Mouse (Mus musculus) forebrain, embryonic 12.5 days (tissue): ENCODE measurements around the gene Rbm20. TPM values are rescaled to one million over a fixed set of nuclear protein-coding genes. Genes with fewer than 3 reads are reported as not detected.
"Not testable (repeated sequence)": the region's sequence is repeated elsewhere in the genome, so short reads cannot be mapped to it uniquely, and the experiment has no call there.

Source experiments
- ATAC-seq: fragments of 200-750 bp; cut with Nextera tagmentation; 2 replicates; pipeline ENCODE4 v1.8.0; 2017; ENCODE audit warnings: moderate TSS enrichment; ENCODE audit not compliant: low FRiP score
- H3K27ac ChIP-seq: fragments of 300-500 bp; sonication (generic); 2 replicates; pipeline ENCODE4 v1.5.1; 2016; ENCODE audit warnings: mild to moderate bottlenecking
- H3K27me3 ChIP-seq: fragments of 300-500 bp; sonication (generic); 2 replicates; pipeline ENCODE4 v1.6.1; 2016; ENCODE audit warnings: mild to moderate bottlenecking
- H3K36me3 ChIP-seq: fragments of 300-500 bp; sonication (generic); replicated peaks from 2 replicates; pipeline ENCODE4 v1.6.1; 2016; ENCODE audit warnings: mild to moderate bottlenecking
- H3K4me1 ChIP-seq: fragments of 300-500 bp; sonication (generic); 2 replicates; pipeline ENCODE4 v1.6.1; 2016
- H3K4me2 ChIP-seq: fragments of 300-500 bp; sonication (generic); 2 replicates; pipeline ENCODE4 v1.6.1; 2016; ENCODE audit warnings: mild to moderate bottlenecking, moderate library complexity
- H3K4me3 ChIP-seq: fragments of 300-500 bp; sonication (generic); replicated peaks from 2 replicates; pipeline ENCODE4 v1.5.1; 2016; ENCODE audit warnings: mild to moderate bottlenecking
- H3K9ac ChIP-seq: fragments of 300-500 bp; sonication (generic); 2 replicates; pipeline ENCODE4 v1.6.1; 2016; ENCODE audit warnings: mild to moderate bottlenecking
- H3K9me3 ChIP-seq: fragments of 300-500 bp; sonication (generic); 2 replicates; pipeline ENCODE4 v1.6.1; 2016
- WGBS: fragments of 180-500 bp; shearing (Covaris S2); methylation state at CpG from one replicate; pipeline ENCODE4 v1.1.7; 2016; 5-methylcytosine and 5-hydroxymethylcytosine counted together
- polyA plus RNA-seq: library from polyadenylated mRNA; unstranded; fragments of >200 nt; fragmentation: Nextera tagmentation; extraction: Ambion mirVana; gene quantifications from 2 replicates; pipeline ENCODE4 v1.2.1, GENCODE M21; 2016

The Rbm20 gene
- polyA plus RNA-seq, 1 experiment from 2014 or later, result 7.2 TPM

GRCm38 (mm10) chr19:53803954-53804353 is 126.8 kb downstream of the Rbm20 start:
- Histone ChIP-seq H3K4me1 (peaks cover 5% of the 10 kb centered on the region), H3K27me3 (no peaks in the 10 kb centered on the region; the same call in 1 of the 2 replicates), H3K4me3 (no peak overlapping the region), H3K4me2 (no peak overlapping the region), H3K36me3 (no peaks in the 10 kb centered on the region), H3K27ac (no peak overlapping the region), H3K9ac (no peak overlapping the region), H3K9me3 (no peaks in the 10 kb centered on the region)
- WGBS, result 83% methylated on average over 2 of the region's 2 CpGs
- ATAC-seq, result no peak

GRCm38 (mm10) chr19:53805063-53805462 is 128.0 kb downstream of the Rbm20 start:
- no peaks in the 10 kb centered on the region; the same call in 1 of the 2 replicates for H3K27me3 ChIP-seq
- H3K27ac ChIP-seq, result no peak overlapping the region
- ATAC-seq, result no peak
- no peaks in the 10 kb centered on the region for H3K9me3 ChIP-seq
- H3K4me3 ChIP-seq, result no peak overlapping the region
- no peak overlapping the region for H3K4me2 ChIP-seq
- no peaks in the 10 kb centered on the region for H3K36me3 ChIP-seq
- H3K9ac ChIP-seq, result no peak overlapping the region
- peaks cover 5% of the 10 kb centered on the region for H3K4me1 ChIP-seq
- 82% methylated on average over 3 of the region's 3 CpGs for WGBS

- WGBS, result 65% methylated on average over 7 of the region's 7 CpGs
- Histone ChIP-seq H3K4me2 (no peak overlapping the region), H3K27me3 (no peaks in the 10 kb centered on the region; the same call in 1 of the 2 replicates), H3K4me1 (peaks cover 5% of the 10 kb centered on the region), H3K9me3 (no peaks in the 10 kb centered on the region), H3K4me3 (no peak overlapping the region), H3K9ac (no peak overlapping the region), H3K27ac (0 out of 2 replicates have a peak overlapping the region, but pooled peaks have one; percentile 42), H3K36me3 (no peaks in the 10 kb centered on the region)
- ATAC-seq, result no peak; the same call in 1 of the 2 replicates
Observed at GRCm38 (mm10) chr19:53806126-53806525, 129.0 kb downstream of the Rbm20 start.

DNA sequence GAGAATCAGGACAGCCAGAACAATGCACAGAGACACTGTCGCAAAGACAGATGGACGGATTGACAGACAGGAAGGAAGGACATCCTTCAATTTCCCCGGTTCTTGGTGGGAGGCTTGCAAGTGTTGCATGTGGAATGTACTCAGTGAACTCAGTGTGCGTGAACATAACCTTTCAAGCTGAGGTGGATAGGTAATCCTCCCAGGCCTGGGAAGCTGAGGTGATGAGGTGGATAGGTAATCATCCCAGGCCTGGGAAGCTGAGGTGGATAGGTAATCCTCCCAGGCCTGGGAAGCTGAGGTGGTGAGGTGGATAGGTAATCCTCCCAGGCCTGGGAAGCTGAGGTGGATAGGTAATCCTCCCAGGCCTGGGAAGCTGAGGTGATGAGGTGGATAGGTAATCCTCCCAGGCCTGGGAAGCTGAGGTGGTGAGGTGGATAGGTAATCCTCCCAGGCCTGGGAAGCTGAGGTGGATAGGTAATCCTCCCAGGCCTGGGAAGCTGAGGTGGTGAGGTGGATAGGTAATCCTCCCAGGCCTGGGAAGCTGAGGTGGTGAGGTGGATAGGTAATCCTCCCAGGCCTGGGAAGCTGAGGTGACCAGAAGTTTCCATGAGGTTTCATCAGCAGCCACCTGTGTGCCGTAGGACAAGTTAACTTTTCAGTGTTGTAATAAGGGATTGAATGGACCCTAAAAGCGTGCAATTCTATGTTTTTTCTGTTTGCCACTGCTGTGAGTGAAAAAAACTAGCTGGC is 129.6 kb downstream of the Rbm20 start:
- not testable (repeated sequence) for H3K27ac ChIP-seq, ATAC-seq, H3K27me3 ChIP-seq, H3K4me1 ChIP-seq, H3K36me3 ChIP-seq, H3K9ac ChIP-seq, H3K9me3 ChIP-seq, H3K4me3 ChIP-seq, H3K4me2 ChIP-seq
- 86% methylated on average over 6 of the region's 6 CpGs for WGBS

- no peak overlapping the region for H3K27ac ChIP-seq
- H3K9me3 ChIP-seq, result no peaks in the 10 kb centered on the region
- peaks cover 5% of the 10 kb centered on the region for H3K4me1 ChIP-seq
- H3K4me2 ChIP-seq, result no peak overlapping the region
- no peak overlapping the region for H3K9ac ChIP-seq
- no peak for ATAC-seq
- WGBS, result 89% methylated on average over 5 of the region's 5 CpGs
- no peaks in the 10 kb centered on the region; the same call in 1 of the 2 replicates for H3K27me3 ChIP-seq
- H3K4me3 ChIP-seq, result no peak overlapping the region
- no peaks in the 10 kb centered on the region for H3K36me3 ChIP-seq
Observed at GRCm38 (mm10) chr19:53807276-53807801, 130.2 kb downstream of the Rbm20 start.

DNA sequence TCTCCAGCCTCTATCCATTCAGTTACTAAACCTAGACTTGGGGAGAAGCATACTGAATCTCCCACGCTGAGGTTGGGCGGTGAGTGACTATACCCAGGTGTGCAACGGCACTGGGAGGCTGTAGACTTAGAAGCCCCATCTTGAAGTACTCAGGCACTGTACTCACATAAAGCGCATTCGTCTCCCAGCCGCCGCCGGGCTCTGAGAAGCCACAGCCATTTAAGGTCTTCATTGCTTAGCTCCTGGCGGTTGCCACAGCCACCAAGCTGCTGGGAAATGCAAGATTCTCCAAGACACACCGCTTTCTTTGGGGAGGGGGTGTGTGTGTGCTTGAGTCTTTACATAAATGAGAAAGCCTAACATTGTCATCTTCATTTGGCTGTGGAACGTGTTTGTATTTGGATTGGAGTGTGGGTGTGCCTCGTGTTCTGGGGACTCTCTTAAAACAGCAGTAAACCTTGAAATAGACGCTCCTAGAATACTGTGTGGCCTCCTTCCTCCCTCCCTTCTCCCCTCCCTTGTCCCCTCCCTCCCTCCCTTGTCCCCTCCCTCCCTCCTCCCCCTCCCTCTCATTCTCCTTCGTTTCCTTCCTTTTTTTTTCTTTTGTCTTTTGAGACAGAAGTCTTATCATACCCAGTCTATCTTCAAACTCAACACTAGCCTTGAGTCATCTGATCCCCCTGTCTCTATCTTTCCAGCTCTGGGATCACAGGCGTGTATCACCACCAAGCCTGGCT is 131.1 kb downstream of the Rbm20 start:
- H3K4me2 ChIP-seq, result no peak overlapping the region
- H3K4me1 ChIP-seq, result peaks cover 5% of the 10 kb centered on the region
- H3K27ac ChIP-seq, result no peak overlapping the region
- no peak for ATAC-seq
- no peaks in the 10 kb centered on the region; the same call in 1 of the 2 replicates for H3K27me3 ChIP-seq
- 79% methylated on average over 15 of the region's 15 CpGs for WGBS
- no peak overlapping the region for H3K9ac ChIP-seq
- H3K4me3 ChIP-seq, result no peak overlapping the region
- H3K9me3 ChIP-seq, result no peaks in the 10 kb centered on the region
- H3K36me3 ChIP-seq, result no peaks in the 10 kb centered on the region

DNA sequence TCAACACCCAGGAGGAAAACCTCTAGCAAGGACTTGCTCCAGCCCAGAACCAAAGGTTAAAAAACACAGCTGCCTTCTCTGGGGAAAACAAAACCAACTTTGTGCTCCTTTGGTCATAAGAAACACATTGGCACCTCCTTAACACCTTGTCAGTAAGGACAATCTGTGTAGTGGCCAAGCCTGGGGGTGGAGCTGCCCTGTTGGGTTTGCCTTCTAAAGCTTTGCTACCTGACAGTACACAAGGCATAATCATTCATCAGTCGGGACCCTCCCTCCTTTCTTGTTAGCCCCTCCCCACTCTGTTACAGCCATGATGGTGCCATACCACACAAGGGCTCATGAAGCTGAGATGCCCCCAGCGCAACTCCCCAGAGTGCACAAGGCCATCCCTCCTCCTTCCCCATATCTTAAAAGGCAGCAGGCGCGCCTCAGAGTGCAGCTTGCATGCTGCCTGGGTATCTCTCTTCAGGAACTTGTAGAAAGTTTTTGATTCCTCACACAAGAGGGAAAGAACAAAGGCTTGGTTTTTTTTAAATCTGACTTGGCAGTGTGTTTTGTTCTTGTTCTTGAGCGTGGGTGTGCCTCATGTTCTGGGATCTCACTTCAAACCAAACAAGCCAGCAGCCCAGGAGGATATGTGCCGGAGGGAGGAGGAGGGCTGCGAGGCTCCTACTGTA is 132.2 kb downstream of the Rbm20 start:
- peaks cover 5% of the 10 kb centered on the region for H3K4me1 ChIP-seq
- H3K9ac ChIP-seq, result no peak overlapping the region
- H3K36me3 ChIP-seq, result no peaks in the 10 kb centered on the region
- H3K9me3 ChIP-seq, result no peaks in the 10 kb centered on the region
- no peak overlapping the region for H3K27ac ChIP-seq
- H3K4me2 ChIP-seq, result no peak overlapping the region
- ATAC-seq, result no peak
- H3K27me3 ChIP-seq, result no peaks in the 10 kb centered on the region
- 68% methylated on average over 7 of the region's 7 CpGs for WGBS
- H3K4me3 ChIP-seq, result no peak overlapping the region

GRCm38 (mm10) chr19:53810024-53810423 is 132.9 kb downstream of the Rbm20 start:
- Histone ChIP-seq H3K4me3 (no peak overlapping the region), H3K27me3 (no peaks in the 10 kb centered on the region), H3K27ac (no peak overlapping the region), H3K4me1 (peaks cover 5% of the 10 kb centered on the region), H3K9ac (no peak overlapping the region), H3K4me2 (no peak overlapping the region), H3K36me3 (no peaks in the 10 kb centered on the region), H3K9me3 (no peaks in the 10 kb centered on the region)
- 83% methylated on average over 7 of the region's 7 CpGs for WGBS
- ATAC-seq, result no peak

- no peak overlapping the region for H3K4me2 ChIP-seq
- no peaks in the 10 kb centered on the region for H3K9me3 ChIP-seq
- 85% methylated on average over 3 of the region's 3 CpGs for WGBS
- no peak overlapping the region for H3K27ac ChIP-seq
- H3K27me3 ChIP-seq, result no peaks in the 10 kb centered on the region
- no peak overlapping the region for H3K4me3 ChIP-seq
- H3K36me3 ChIP-seq, result no peaks in the 10 kb centered on the region
- no peak overlapping the region for H3K9ac ChIP-seq
- ATAC-seq, result no peak
- peaks cover 5% of the 10 kb centered on the region for H3K4me1 ChIP-seq
Observed at GRCm38 (mm10) chr19:53810584-53810983, 133.5 kb downstream of the Rbm20 start.

DNA sequence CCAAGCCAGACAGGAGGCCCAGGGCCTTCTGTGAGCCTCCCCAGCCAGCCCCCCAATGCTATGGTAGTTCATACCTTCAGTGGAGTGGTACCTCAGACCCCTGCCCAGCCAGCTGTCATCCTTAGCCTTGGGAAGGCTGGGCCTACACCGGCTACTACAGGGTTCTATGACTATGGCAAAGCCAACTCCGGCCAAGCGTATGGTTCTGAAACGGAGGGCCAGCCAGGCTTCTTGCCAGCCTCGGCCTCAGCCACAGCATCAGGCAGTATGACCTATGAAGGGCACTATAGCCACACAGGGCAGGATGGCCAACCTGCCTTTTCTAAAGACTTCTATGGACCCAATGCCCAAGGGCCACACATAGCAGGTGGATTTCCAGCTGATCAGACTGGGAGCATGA is 136.5 kb downstream of the Rbm20 start:
- H3K9me3 ChIP-seq, result no peaks in the 10 kb centered on the region
- no peaks in the 10 kb centered on the region for H3K27me3 ChIP-seq
- H3K9ac ChIP-seq, result no peak overlapping the region
- H3K4me2 ChIP-seq, result no peak overlapping the region
- no peak overlapping the region for H3K4me3 ChIP-seq
- WGBS, result 94% methylated on average over 5 of the region's 5 CpGs
- no peaks in the 10 kb centered on the region for H3K36me3 ChIP-seq
- no peak overlapping the region for H3K27ac ChIP-seq
- no peaks in the 10 kb centered on the region for H3K4me1 ChIP-seq
- ATAC-seq, result no peak

DNA sequence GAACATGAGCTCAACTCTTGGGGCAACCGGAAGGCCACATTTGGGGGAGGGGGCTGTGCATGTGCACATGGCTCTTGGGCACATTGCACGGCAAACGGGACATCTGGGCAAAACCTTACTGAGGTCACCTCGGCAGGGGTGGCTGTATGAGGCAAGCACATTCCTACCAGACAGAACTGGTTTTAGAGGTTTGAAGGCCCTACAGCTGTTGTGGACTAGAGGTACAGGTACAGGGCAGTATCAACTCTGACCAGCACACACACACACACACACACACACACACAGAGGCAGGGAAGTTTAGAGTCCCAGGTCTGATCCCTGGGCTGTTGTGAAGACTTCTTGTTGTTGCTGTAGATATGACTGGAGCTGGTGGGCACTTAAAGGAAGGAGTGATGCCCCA is 138.6 kb downstream of the Rbm20 start:
- no peak overlapping the region for H3K4me3 ChIP-seq
- H3K4me2 ChIP-seq, result no peak overlapping the region
- no peaks in the 10 kb centered on the region for H3K27me3 ChIP-seq
- no peak overlapping the region for H3K9ac ChIP-seq
- H3K4me1 ChIP-seq, result peaks cover under 1% of the 10 kb centered on the region
- no peak for ATAC-seq
- no peaks in the 10 kb centered on the region for H3K36me3 ChIP-seq
- no peaks in the 10 kb centered on the region for H3K9me3 ChIP-seq
- no peak overlapping the region for H3K27ac ChIP-seq
- 90% methylated on average over 4 of the region's 4 CpGs for WGBS

DNA sequence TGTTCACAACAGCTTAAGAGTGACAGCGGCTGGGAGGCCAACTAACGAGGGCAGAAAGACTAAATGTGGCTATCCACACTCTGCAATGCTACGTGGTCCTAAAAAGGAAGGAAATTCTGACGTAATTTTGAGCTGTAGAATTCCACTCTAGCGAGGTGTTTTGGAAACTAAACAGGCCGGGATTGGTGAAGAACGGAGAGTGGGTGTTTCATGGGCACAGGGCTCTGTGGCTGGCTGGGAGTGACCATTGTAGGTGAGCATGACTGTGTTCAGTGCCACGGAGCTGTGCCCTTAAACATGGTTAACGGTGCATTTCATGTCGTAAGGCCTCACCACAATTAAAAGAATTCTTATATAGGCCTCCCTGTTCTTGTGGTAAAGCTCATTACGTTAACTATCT is 139.1 kb downstream of the Rbm20 start:
- Histone ChIP-seq H3K9me3 (no peaks in the 10 kb centered on the region), H3K4me1 (peaks cover 6% of the 10 kb centered on the region), H3K4me3 (no peak overlapping the region), H3K36me3 (no peaks in the 10 kb centered on the region), H3K27me3 (no peaks in the 10 kb centered on the region), H3K9ac (no peak overlapping the region), H3K27ac (no peak overlapping the region), H3K4me2 (no peak overlapping the region)
- no peak for ATAC-seq
- 64% methylated on average over 11 of the region's 11 CpGs for WGBS
